Mouse (Mus musculus) frontal cortex, postnatal 10 days (tissue): Measurements from ENCODE around the gene Slc2a1.

Experiments
- DNase-seq, 2 experiments: peaks; one replicate each; pipeline ENCODE4 v3.0.0; 2022; ENCODE audit warnings: low spot score in 2 of 2, mixed read lengths in 1 of 2

The Slc2a1 gene

GRCm38 (mm10) chr4:119098216-119099210 lies 10.0 kb upstream of the Slc2a1 start:
- DNase-seq: no peak

GRCm38 (mm10) chr4:119101392-119101791 lies 7.1 kb upstream of the Slc2a1 start:
- DNase-seq: no peak

- no peak for DNase-seq
Measured at GRCm38 (mm10) chr4:119102350-119103126, 6.0 kb upstream of the Slc2a1 start.

GRCm38 (mm10) chr4:119104847-119105246 lies 3.7 kb upstream of the Slc2a1 start:
- no peak for DNase-seq

DNA sequence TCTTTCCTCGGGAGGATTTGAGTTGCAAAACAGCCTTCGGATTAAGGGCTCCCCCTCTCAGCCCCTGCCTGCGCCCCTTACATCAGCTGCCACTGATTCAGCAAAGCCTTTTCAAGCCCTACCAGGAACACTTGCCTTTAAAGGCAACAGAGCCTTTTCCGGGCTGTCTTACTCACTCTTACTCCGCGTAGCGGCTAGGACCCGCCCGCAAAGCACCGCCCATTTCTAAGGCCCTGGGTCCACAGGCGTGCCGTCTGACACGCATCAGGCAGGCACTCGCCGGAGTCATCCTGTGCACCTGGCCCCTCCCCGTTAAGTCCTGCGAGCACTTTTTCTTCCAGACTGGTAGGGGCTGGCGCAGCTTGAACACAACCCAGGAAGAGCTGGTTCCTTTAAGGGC lies 2.8 kb upstream of the Slc2a1 start:
- DNase-seq: peak in 1 of 2 experiments; percentile 44

- no peak for DNase-seq
Measured at GRCm38 (mm10) chr4:119107867-119108266, 644 bp upstream of the Slc2a1 start.

GRCm38 (mm10) chr4:119109640-119110039 lies 1.1 kb downstream of the Slc2a1 start:
- no peak for DNase-seq

- DNase-seq: no peak
Measured at GRCm38 (mm10) chr4:119110512-119110911, 2.0 kb downstream of the Slc2a1 start.

DNA sequence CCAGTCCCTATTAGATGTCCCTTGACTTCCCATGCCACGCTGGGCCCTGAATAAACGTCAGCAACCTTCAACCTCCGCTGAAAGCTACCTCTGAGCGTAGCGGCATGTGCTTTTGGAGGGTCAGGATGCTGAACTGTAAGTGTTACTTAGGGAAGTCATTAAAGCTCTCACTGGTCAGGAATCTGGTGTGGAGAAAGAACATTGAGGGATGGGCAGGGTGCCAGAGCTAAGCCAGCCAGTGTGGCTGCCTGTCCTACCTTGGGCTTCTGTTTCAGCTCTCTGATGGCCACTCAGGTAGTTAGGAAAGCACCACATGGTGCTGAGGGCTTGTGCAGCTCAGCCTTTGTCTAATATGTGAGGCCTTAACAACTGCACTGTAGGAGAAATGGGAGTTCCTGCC lies 2.9 kb downstream of the Slc2a1 start:
- no peak for DNase-seq

- DNase-seq: no peak
Measured at GRCm38 (mm10) chr4:119112256-119112885, 3.9 kb downstream of the Slc2a1 start.

DNA sequence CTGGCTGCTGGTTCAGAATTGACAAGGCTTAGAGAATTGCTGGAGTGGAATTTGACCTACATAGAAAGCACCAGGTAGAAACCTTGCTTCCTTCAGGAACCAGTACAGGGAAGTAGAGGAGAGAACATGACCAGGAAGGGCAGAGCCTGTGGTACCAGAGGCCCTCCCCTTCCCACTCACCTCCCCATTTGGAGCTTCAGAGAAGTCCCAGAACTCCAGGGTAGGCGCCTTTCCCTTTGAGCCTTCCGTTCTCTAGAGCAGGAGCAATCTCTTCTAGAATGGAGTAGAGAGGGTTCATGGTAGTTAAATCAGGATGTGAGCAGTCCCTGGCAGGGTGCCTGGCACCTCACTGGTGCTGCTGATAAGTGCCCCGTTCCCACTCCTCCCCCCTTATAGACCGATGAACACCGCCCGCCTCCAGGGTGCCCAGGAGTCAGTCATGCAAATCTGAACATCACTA lies 7.1 kb downstream of the Slc2a1 start:
- no peak for DNase-seq

DNA sequence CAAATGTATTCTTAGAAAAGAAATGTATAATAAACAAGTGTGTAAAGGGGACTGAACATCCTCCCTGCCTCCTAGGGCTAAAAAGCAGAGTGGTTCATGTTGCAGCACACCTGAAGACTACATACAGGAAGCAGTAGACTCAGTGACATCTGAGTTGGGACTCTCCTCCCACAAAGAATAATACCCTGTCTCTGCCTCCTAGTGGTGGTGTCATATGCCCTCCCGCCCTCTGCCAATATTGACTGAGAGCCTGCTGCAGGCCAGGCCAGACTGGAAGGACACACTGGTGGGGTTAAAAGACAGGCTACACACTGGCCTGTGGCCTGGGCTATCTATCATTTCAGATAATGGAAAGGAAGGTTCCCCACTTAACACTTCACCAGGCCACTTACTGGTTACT lies 7.8 kb downstream of the Slc2a1 start:
- no peak for DNase-seq

GRCm38 (mm10) chr4:119117571-119117970 lies 9.1 kb downstream of the Slc2a1 start:
- no peak for DNase-seq

- DNase-seq: no peak
Measured at GRCm38 (mm10) chr4:119118659-119119077, 10.2 kb downstream of the Slc2a1 start.

- no peak for DNase-seq
Measured at GRCm38 (mm10) chr4:119119354-119119753, 10.8 kb downstream of the Slc2a1 start.

DNA sequence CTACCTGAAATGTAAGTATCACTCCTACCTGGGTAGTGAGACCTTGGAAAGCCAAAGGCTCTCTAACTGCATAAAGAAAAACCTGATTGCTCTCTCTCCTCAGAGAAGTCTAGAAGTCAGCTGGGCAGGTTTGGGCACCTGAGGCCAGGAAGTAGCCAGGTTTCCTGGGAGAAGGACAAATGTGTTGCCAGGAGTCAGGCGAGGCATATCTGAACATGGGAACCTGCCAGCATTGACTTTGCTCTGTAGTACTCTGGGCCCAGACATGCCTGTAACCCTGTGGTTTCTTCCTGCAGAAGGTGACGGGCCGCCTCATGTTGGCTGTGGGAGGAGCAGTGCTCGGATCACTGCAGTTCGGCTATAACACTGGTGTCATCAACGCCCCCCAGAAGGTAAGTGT lies 11.6 kb downstream of the Slc2a1 start:
- no peak for DNase-seq

- DNase-seq: no peak
Measured at GRCm38 (mm10) chr4:119121249-119121648, 12.7 kb downstream of the Slc2a1 start.

- DNase-seq: no peak
Measured at GRCm38 (mm10) chr4:119124771-119125273, 16.3 kb downstream of the Slc2a1 start.

DNA sequence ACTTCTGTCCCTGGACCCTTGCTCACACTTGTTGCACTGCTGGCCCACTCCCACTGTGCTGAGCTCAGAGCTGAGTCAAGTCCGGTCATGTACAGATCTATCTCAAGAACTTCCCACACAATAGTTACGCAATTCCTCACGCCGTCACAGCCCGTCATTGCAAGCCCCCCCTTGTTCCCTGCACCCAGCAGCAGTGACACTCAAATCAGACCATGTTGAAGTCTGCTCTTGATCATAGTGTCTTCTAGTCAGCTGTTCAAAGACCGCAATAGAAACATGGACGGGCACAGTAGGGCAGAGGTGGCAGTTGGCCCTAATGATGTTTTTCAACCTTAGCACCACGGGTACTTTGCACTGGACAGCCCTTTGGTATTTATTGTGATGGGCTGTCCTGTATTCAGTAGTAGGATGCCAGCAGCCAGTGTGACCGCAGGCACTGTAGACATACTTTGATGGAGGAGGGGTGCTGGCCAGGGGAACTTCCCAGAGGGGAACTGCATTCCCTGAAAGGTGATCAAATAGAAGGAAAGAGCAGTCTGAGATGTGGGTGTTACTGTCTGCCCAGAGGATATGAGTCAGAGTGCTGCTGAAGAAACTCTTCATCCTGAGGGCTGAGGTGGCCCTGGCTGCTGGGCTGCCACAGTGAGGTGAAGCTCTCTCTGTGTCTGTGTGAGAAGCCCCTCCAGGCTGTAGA lies 17.2 kb downstream of the Slc2a1 start:
- no peak for DNase-seq

DNA sequence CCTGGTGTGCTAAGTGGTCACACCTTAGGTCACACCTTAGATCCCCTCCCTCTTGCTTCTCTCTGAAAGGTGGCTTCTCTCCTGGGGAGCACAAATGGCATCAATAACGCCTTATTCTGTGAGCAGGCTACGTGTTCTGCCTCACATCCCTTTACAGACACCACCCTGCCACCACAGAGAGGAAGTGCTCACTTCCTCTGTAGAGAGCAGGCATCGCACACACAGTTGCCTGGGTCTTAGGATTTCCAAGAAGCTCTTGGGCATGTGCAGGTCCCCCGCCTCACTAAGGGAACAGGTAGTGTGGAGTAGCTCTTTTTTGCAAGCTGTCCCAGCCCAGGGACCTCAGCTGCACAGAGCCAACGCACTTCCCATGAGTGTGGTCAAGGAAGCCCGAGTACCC lies 18.7 kb downstream of the Slc2a1 start:
- no peak for DNase-seq

DNA sequence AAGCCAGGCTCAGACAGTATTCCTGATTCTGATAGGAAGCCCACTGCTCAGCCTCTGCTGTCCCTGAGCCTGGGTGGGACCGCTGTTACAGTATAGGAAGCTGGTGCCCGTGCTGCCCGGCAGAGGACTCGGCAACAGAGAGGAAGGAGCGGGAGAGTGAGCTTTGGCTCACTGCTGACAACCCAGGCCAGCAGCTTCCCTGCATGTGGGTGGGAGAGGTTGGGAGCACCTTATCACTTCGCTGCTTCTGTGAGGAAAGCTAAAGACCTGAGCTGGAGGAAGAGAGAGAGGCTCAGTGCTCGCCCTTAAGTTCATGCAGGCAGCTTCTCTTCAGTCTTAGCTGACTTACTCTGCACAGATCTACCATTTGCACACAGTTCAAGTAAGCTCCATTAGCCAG lies 20.0 kb downstream of the Slc2a1 start:
- DNase-seq: no peak
